Mouse (Mus musculus): ENCODE results near the gene Mrps2.

- TF ChIP-seq POLR2A (IDR thresholded peaks at IDR 0.05; ENCODE audit: borderline replicate concordance, low read depth, low read length) (no peak), CTCF (IDR thresholded peaks at IDR 0.05; ENCODE audit: low read depth, low read length) (0 out of 2 replicates have a peak, but pooled peaks have one; percentile 15)
These were observed 45.8 kb downstream of the Mrps2 start for GRCm38 (mm10) chr2:28513431-28514370.
